Mouse (Mus musculus) adrenal gland, adult 18-20 months (tissue): ENCODE measurements at regions not wholly inside any gene's neighbourhood (a gene's known extent, or its start where the extent isn't known, plus 50 kb on each side); places are given as distances from the start of the nearest gene placed in this dataset.
A peak's percentile ranks its signal among the peaks of the same experiment; 100 is the strongest.

Experiments used
- DNase-seq, 2 experiments: peaks; one replicate each; pipeline ENCODE4 v3.0.0; 2021 to 2022; ENCODE audit warnings: low spot score in 2 of 2

- DNase-seq: no peak
Measured at GRCm38 (mm10) chr12:110023192-110024101, 255.4 kb upstream of the Dio3 start.

DNA sequence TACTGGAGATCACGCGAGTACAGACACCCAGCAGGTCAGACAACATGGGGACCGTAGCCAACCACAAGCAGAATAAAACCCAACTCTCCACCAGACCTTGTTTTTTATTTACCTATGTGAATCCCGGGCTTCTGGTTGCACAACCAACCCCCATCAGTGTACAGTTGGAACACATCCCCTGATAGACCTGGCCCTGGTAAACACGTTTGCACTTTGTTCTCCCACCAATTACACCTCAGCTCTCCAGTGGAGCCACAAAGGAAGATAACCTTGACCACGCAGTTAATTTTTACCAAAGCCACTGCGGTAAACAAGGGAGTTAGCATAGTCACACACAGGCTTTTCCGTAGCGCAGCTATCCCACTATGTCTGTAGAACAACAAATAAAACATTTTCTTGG is 254.6 kb upstream of the Dio3 start:
- DNase-seq: no peak

DNA sequence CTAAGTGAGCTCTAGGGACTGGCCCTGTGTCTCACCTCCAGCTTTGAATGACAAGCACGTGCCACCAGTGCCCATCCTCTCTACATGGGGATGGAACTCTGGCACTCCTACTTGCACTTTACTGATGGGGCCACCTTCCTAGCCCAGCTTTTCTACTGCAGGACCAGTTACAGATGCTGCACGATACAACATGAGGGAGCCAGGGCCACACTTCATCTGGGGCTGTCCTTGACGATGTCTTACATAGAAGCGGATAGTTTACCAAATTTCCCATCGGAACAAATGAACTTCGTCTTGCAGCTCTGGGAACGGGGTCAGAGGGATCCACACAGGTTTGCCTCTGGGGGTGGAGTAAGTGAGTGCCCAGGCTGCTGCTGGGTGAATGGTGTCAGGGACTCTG is 253.7 kb upstream of the Dio3 start:
- no peak for DNase-seq

GRCm38 (mm10) chr12:110026033-110026750 is 252.7 kb upstream of the Dio3 start:
- DNase-seq: no peak

- no peak for DNase-seq
Measured at GRCm38 (mm10) chr12:110027345-110027744, 251.5 kb upstream of the Dio3 start.

- DNase-seq: no peak
Measured at GRCm38 (mm10) chr12:110027976-110028375, 250.9 kb upstream of the Dio3 start.

GRCm38 (mm10) chr12:110028646-110029045 is 250.2 kb upstream of the Dio3 start:
- DNase-seq: no peak

- peak; percentile 18 to 36 for DNase-seq
Measured at GRCm38 (mm10) chr12:110031326-110031725, 247.5 kb upstream of the Dio3 start.

- DNase-seq: no peak
Measured at GRCm38 (mm10) chr12:110035171-110035570, 243.7 kb upstream of the Dio3 start.

DNA sequence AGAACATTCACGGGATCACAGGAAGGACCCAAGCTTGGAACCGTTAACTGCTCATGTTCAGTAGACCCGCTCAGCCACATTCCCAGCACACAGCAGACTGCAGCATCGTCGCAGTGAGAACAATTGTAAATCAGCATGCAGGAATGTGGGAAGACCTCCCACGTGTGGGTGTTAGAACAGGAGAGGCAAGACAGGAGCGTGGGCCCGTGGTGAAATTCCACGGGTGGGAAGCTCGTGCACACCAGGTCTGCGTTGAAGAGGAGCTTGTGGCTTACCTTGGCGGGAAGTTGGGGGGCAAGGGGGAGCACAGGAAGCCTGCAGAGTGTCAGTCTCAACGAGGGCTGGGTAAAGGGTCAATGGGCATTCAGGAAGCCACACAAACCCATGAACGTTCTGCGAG is 238.2 kb upstream of the Dio3 start:
- no peak for DNase-seq

- no peak for DNase-seq
Measured at GRCm38 (mm10) chr12:110041782-110042181, 237.1 kb upstream of the Dio3 start.

GRCm38 (mm10) chr12:110044266-110044665 is 234.6 kb upstream of the Dio3 start:
- peak in 1 of 2 experiments; percentile 17 for DNase-seq

DNA sequence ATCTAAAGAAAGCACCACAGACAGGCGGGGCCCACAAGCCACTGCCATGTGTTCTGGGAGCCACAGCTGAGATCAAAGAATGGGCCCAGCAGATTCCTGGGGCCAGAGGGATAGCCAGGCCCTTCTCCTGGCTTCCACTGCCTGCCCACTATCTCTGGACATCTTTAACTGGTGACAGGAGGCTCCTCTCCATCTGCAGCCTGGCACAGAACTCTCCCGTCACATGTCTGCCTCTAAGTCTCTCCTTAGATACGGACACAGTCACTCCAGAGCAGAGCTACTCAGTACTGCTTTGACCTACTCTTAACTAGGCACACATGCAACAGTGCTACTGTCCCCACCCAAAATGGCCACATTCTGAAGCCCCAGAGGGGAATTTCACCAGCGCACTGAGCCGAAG is 234.1 kb upstream of the Dio3 start:
- no peak for DNase-seq

DNA sequence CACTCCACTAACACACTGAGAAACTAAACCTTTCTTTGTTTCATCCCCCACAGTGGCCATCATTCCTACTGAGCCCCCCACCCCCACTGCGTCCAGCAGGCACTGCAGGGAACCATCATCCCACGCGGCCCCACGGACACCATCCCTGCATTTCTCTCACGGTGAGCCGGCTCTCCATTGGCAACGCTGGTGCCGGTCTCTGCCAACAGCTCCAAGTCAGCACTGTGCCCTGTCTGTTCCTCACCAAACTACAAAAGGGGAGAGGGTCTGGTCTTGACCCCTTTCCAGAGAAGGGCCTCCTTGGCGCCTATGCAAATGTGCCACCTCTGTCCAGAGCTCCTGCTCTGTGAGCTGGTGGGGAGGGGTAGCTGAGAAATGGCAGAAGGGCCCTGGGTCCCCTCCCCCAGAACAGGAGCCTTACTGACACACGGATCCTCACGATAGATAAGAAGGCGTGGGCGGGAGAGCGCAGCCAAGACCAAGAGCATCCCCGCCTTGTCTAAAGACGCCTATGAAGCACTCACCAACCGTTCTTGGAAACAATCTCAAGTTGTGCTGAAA is 233.0 kb upstream of the Dio3 start:
- DNase-seq: no peak

- DNase-seq: no peak
Measured at GRCm38 (mm10) chr12:110046613-110047012, 232.3 kb upstream of the Dio3 start.

GRCm38 (mm10) chr12:110047466-110048250 is 231.2 kb upstream of the Dio3 start:
- DNase-seq: no peak

- DNase-seq: no peak
Measured at GRCm38 (mm10) chr12:110049154-110049736, 229.6 kb upstream of the Dio3 start.

DNA sequence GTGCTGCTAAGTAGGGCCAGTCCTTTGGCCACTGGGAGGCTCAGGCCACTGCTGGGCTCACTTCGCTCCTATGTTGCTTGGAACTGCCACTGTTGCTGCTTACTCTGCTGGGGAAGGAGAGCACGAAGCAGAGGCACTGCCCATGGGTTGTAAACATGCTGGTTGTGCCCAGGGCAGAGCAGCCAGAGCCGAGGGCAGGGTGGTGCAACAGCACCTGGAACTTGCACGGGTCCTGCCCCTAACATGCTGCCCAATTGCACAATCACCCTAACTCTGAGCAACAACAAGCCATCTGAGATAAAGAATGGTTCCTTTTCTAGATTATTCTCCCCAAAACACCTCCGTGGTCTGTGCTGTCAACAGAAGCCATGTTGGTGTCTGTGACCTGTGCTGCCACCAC is 219.5 kb upstream of the Dio3 start:
- DNase-seq: no peak

GRCm38 (mm10) chr12:110061961-110062360 is 216.9 kb upstream of the Dio3 start:
- no peak for DNase-seq

GRCm38 (mm10) chr12:110063013-110063412 is 215.9 kb upstream of the Dio3 start:
- no peak for DNase-seq

GRCm38 (mm10) chr12:110066361-110066885 is 212.4 kb upstream of the Dio3 start:
- no peak for DNase-seq
